8 mouse cellular contexts compared by ENCODE assay signal in genomic region chr15:76973855-76974651, GRCm38 (mm10). TPM values are rescaled to one million over a fixed set of nuclear protein-coding genes. Genes with fewer than 3 reads are reported as not detected.
DNase-seq lines count a peak whose midpoint lies in the region; ATAC-seq and TF ChIP-seq lines count a peak whose summit lies in the region.

No protein-coding gene starts in this region.

- peak; percentile 67 for ATAC-seq in forebrain, embryonic 11.5 days (replicated peaks; ENCODE audit: low FRiP score)
- peak; percentile 73 for ATAC-seq in heart, embryonic 15.5 days (replicated peaks; ENCODE audit: insufficient number of reproducible peaks, insufficient read depth, low FRiP score, low read depth)
- no peak for ATAC-seq in liver, embryonic 13.5 days (ENCODE audit: low read depth)
- ATAC-seq in neural tube, embryonic 11.5 days (ENCODE audit: insufficient read depth, low FRiP score, low TSS enrichment): no peak; the same call in 1 of the 2 replicates

- H3K36me3 ChIP-seq in forebrain, embryonic 11.5 days (ENCODE audit: control insufficient read depth, insufficient read depth, low read length): no peaks in the 10 kb centered on the region
- no peaks in the 10 kb centered on the region for H3K36me3 ChIP-seq in heart, embryonic 15.5 days
- H3K36me3 ChIP-seq in liver, embryonic 13.5 days: no peaks in the 10 kb centered on the region
- no peaks in the 10 kb centered on the region for H3K36me3 ChIP-seq in neural tube, embryonic 11.5 days (ENCODE audit: control insufficient read depth, insufficient read depth, low read length)

- H3K4me1 ChIP-seq in forebrain, embryonic 11.5 days (replicated peaks; ENCODE audit: control insufficient read depth, insufficient read depth, low read length): no peaks in the 10 kb centered on the region; the same call in 1 of the 2 replicates
- peaks cover 6% of the 10 kb centered on the region for H3K4me1 ChIP-seq in heart, embryonic 15.5 days (replicated peaks)
- H3K4me1 ChIP-seq in liver, embryonic 13.5 days (replicated peaks): 0 out of 2 replicates have a peak, but pooled peaks cover 2% of the 10 kb centered on the region
- peaks cover 8% of the 10 kb centered on the region; the same call in 1 of the 2 replicates for H3K4me1 ChIP-seq in neural tube, embryonic 11.5 days (ENCODE audit: control insufficient read depth, insufficient read depth, low read length)

- TF ChIP-seq CTCF in brain, embryonic 14.5 days (IDR thresholded peaks at IDR 0.05; ENCODE audit: borderline replicate concordance, extremely low read depth, insufficient read depth, insufficient read length): peak; percentile 56; the same call in 1 of the 2 replicates

- H3K9me3 ChIP-seq in forebrain, embryonic 11.5 days (ENCODE audit: control insufficient read depth, low read length): no peaks in the 10 kb centered on the region
- no peaks in the 10 kb centered on the region for H3K9me3 ChIP-seq in heart, embryonic 15.5 days (replicated peaks)
- H3K9me3 ChIP-seq in liver, embryonic 13.5 days (replicated peaks): no peaks in the 10 kb centered on the region
- H3K9me3 ChIP-seq in neural tube, embryonic 11.5 days (ENCODE audit: control insufficient read depth, low read length): no peaks in the 10 kb centered on the region

- H3K4me2 ChIP-seq in forebrain, embryonic 11.5 days (ENCODE audit: low read depth, low read length, severe bottlenecking): peak overlapping the region; percentile 74
- peak overlapping the region; percentile 76 for H3K4me2 ChIP-seq in heart, embryonic 15.5 days
- peak overlapping the region; percentile 69 for H3K4me2 ChIP-seq in liver, embryonic 13.5 days
- peak overlapping the region; percentile 70 for H3K4me2 ChIP-seq in neural tube, embryonic 11.5 days (ENCODE audit: low read depth)

- H3K27ac ChIP-seq in forebrain, embryonic 11.5 days (ENCODE audit: low read depth, low read length): 0 out of 2 replicates have a peak overlapping the region, but pooled peaks have one; percentile 26
- peak overlapping the region; percentile 80 for H3K27ac ChIP-seq in heart, embryonic 15.5 days
- no peak overlapping the region for H3K27ac ChIP-seq in liver, embryonic 13.5 days
- H3K27ac ChIP-seq in neural tube, embryonic 11.5 days (ENCODE audit: low read depth, low read length): peak overlapping the region; percentile 60; the same call in 1 of the 2 replicates

- H3K9ac ChIP-seq in forebrain, embryonic 11.5 days (ENCODE audit: low read length): peak overlapping the region; percentile 78
- H3K9ac ChIP-seq in heart, embryonic 15.5 days: peak overlapping the region; percentile 79
- peak overlapping the region; percentile 55 for H3K9ac ChIP-seq in liver, embryonic 13.5 days
- H3K9ac ChIP-seq in neural tube, embryonic 11.5 days (ENCODE audit: low read length): peak overlapping the region; percentile 84

- H3K27me3 ChIP-seq in forebrain, embryonic 11.5 days (ENCODE audit: control insufficient read depth, insufficient read depth, low read length): no peaks in the 10 kb centered on the region
- H3K27me3 ChIP-seq in heart, embryonic 15.5 days: no peaks in the 10 kb centered on the region
- peaks cover 11% of the 10 kb centered on the region for H3K27me3 ChIP-seq in liver, embryonic 13.5 days
- no peaks in the 10 kb centered on the region for H3K27me3 ChIP-seq in neural tube, embryonic 11.5 days (ENCODE audit: control insufficient read depth, insufficient read depth, low read length)

- peak; percentile 14 to 51 for DNase-seq in CD8-positive naive resting alpha-beta T cell, adult 2 months (ENCODE audit: low read depth in 2 of 2, low spot score in 2 of 2)
- DNase-seq in brain, embryonic 14.5 days (ENCODE audit: low read depth): peak; percentile 90
- DNase-seq in forebrain, embryonic 11.5 days (ENCODE audit: low spot score): peak; percentile 90
- DNase-seq in kidney, postnatal 14 days: peak; percentile 91
- DNase-seq in liver, embryonic 13.5 days: peak; percentile 30
- DNase-seq in neural tube, embryonic 11.5 days (ENCODE audit: low spot score): peak; percentile 79
- peak; percentile 68 for DNase-seq in testis, postnatal 14 days (ENCODE audit: low spot score)

- TF ChIP-seq POLR2A in brain, embryonic 14.5 days (IDR thresholded peaks at IDR 0.05; ENCODE audit: borderline replicate concordance, extremely low read depth, insufficient read depth, insufficient read length, poor library complexity, severe bottlenecking): no peak

- WGBS in forebrain, embryonic 11.5 days: 5% methylated on average over 30 of the region's 31 CpGs
- 6% methylated on average over 28 of the region's 31 CpGs for WGBS in heart, embryonic 15.5 days
- 7% methylated on average over 26 of the region's 31 CpGs for WGBS in liver, embryonic 13.5 days (ENCODE audit: insufficient replicate concordance)
- WGBS in neural tube, embryonic 11.5 days: 7% methylated on average over 30 of the region's 31 CpGs

- H3K4me3 ChIP-seq in forebrain, embryonic 11.5 days (ENCODE audit: low read depth, low read length): peak overlapping the region; percentile 49
- peak overlapping the region; percentile 69 for H3K4me3 ChIP-seq in heart, embryonic 15.5 days
- peak overlapping the region; percentile 50 for H3K4me3 ChIP-seq in liver, embryonic 13.5 days (replicated peaks)
- H3K4me3 ChIP-seq in neural tube, embryonic 11.5 days (ENCODE audit: low read depth, low read length): peak overlapping the region; percentile 46

RNA-seq across cellular contexts. Expression of gene 1110038F14Rik, which starts 25.7 kb away (rescaled TPM):
- polyA plus RNA-seq in brain, embryonic 14.5 days (2012; rRNA removed): 30.4 and 39.0 TPM in 2 replicates
- polyA plus RNA-seq in forebrain, embryonic 11.5 days (2014; fragmentation: Nextera tagmentation; extraction: Ambion mirVana): 67.7 and 69.9 TPM in 2 replicates
- polyA plus RNA-seq in heart, embryonic 15.5 days (2015; fragmentation: Nextera tagmentation; extraction: Ambion mirVana): 39.4 and 42.5 TPM in 2 replicates
- polyA plus RNA-seq in liver, embryonic 13.5 days (2015; fragmentation: Nextera tagmentation; extraction: Ambion mirVana): 27.3 and 31.4 TPM in 2 replicates
- polyA plus RNA-seq in neural tube, embryonic 11.5 days (2014; fragmentation: Nextera tagmentation; extraction: Ambion mirVana): 66.2 and 66.5 TPM in 2 replicates

RNA-seq across cellular contexts. Expression of gene Zfp647, which starts 48.8 kb away (rescaled TPM):
- polyA plus RNA-seq in brain, embryonic 14.5 days (2012; rRNA removed): 34.6 and 34.9 TPM in 2 replicates
- polyA plus RNA-seq in forebrain, embryonic 11.5 days (2014; fragmentation: Nextera tagmentation; extraction: Ambion mirVana): 26.9 and 28.7 TPM in 2 replicates
- 6.0 and 6.9 TPM in 2 replicates for polyA plus RNA-seq in heart, embryonic 15.5 days (2015; fragmentation: Nextera tagmentation; extraction: Ambion mirVana)
- polyA plus RNA-seq in liver, embryonic 13.5 days (2015; fragmentation: Nextera tagmentation; extraction: Ambion mirVana): 1.5 and 1.6 TPM in 2 replicates
- polyA plus RNA-seq in neural tube, embryonic 11.5 days (2014; fragmentation: Nextera tagmentation; extraction: Ambion mirVana): 27.2 and 28.2 TPM in 2 replicates

Comparison
In these comparisons a context has a peak if more than half of its experiments do, and no peak if none do; other contexts are left out.
1. DNase-seq: peak in every context shown above with its lines; median percentile 91 in kidney, postnatal 14 days; 90 in brain, embryonic 14.5 days; 90 in forebrain, embryonic 11.5 days; 79 in neural tube, embryonic 11.5 days; 68 in testis, postnatal 14 days; 32 in CD8-positive naive resting alpha-beta T cell, adult 2 months; 30 in liver, embryonic 13.5 days.
2. ATAC-seq: peak in forebrain, embryonic 11.5 days (single experiment) and heart, embryonic 15.5 days (single experiment); none in liver, embryonic 13.5 days (single experiment) and neural tube, embryonic 11.5 days (single experiment).
3. Peak in every context shown above with its lines, with median percentiles within 50 percentile points of each other: H3K4me2 ChIP-seq, H3K4me3 ChIP-seq and H3K9ac ChIP-seq.